Mouse (Mus musculus) heart, adult 2 months (tissue): ENCODE measurements around the gene Ak7. TPM values are rescaled to one million over a fixed set of nuclear protein-coding genes. Genes with fewer than 3 reads are reported as not detected.
A peak's percentile ranks its signal among the peaks of the same experiment; 100 is the strongest.

ENCODE experiments used
- DNase-seq, 2 experiments: peaks; one replicate each; pipeline ENCODE4 v3.0.0; 2021
- H3K27ac ChIP-seq: fragments of 200-600 bp; 2 replicates; pipeline ENCODE4 v1.8.1; 2022
- H3K27me3 ChIP-seq: fragments of 200-500 bp; 2 replicates; pipeline ENCODE4 v1.6.1; 2012; ENCODE audit warnings: mild to moderate bottlenecking, low read length, inconsistent platforms, mixed read lengths; ENCODE audit not compliant: control insufficient read depth, insufficient read depth
- H3K36me3 ChIP-seq: fragments of 200-500 bp; 2 replicates; pipeline ENCODE4 v1.6.1; 2012; ENCODE audit warnings: low read length, inconsistent platforms; ENCODE audit not compliant: control insufficient read depth, insufficient read depth
- H3K4me1 ChIP-seq: fragments of 200-500 bp; 2 replicates; pipeline ENCODE4 v1.6.1; 2011; ENCODE audit warnings: low read length; ENCODE audit not compliant: control insufficient read depth, insufficient read depth
- H3K4me3 ChIP-seq: fragments of 200-600 bp; 2 replicates; pipeline ENCODE4 v1.8.1; 2022
- H3K79me2 ChIP-seq: fragments of 200-500 bp; replicated peaks from 2 replicates; pipeline ENCODE4 v1.6.1; 2012; ENCODE audit warnings: mild to moderate bottlenecking, inconsistent platforms, low read length, moderate library complexity, mixed read lengths; ENCODE audit not compliant: control insufficient read depth, insufficient read depth
- H3K9ac ChIP-seq: fragments of 200-500 bp; 2 replicates; pipeline ENCODE4 v1.6.1; 2012; ENCODE audit warnings: low read depth, mild to moderate bottlenecking, control low read depth, inconsistent platforms, low read length, mixed read lengths
- CTCF ChIP-seq: fragments of 200-600 bp; IDR thresholded peaks from 2 replicates; pipeline ENCODE4 v1.8.1; 2022; ENCODE audit warnings: antibody characterized with exemption, mild to moderate bottlenecking, moderate library complexity
- EP300 ChIP-seq: fragments of 200-500 bp; IDR thresholded peaks from 2 replicates; pipeline ENCODE4 v1.6.1; 2011; ENCODE audit warnings: low read depth, low read length, control low read depth; ENCODE audit not compliant: insufficient read depth
- POLR2A ChIP-seq: fragments of 200-500 bp; IDR thresholded peaks from 2 replicates; pipeline ENCODE4 v1.6.1; 2011; ENCODE audit warnings: mild to moderate bottlenecking, low read depth, low read length, control low read depth; ENCODE audit not compliant: insufficient read depth
- WGBS: fragments of 180-500 bp; shearing (Covaris S2); methylation state at CpG from one replicate; pipeline ENCODE4 v1.1.7; 2018; 5-methylcytosine and 5-hydroxymethylcytosine counted together
- intact Hi-C: fragments of 180-260 bp; cut with DNase I; formaldehyde crosslinking; loops from one replicate; pipeline ENCODE4 v1.15.1; 2025
- polyA plus RNA-seq: library from polyadenylated mRNA; depleted of rRNA; stranded (reverse); fragments of >200 nt; gene quantifications from 2 replicates; pipeline ENCODE4 v1.2.3, GENCODE M21; 2012
- total RNA-seq, 2 experiments: library from RNA; stranded (reverse); gene quantifications; 2 replicates each; pipeline ENCODE4 v1.2.3; 2021

The Ak7 gene
- total and polyA plus RNA-seq, 3 experiments, result 0.61 TPM; not detected in 2

DNA sequence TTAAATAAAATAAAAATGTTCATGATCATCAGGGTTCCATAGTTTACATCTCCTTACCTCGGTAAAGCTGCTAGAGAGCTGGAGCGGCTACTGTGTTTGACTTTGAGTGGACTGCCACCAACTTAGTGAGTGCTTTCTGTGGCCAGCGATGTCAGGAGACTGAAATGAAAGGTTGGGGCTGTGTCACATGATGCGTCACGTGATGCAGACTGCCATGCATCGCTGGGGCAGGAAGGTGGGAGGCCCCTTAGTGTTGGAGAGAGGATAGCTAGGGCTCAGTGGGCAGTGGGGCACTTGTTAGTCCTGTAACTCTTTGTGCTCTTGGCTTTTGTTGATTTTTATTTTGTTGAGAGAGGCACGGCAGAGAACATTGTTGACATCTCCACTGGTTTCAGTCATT is 9.9 kb upstream of the Ak7 start:
- intact Hi-C loops, result no loop called here
- DNase-seq, result no peak
- Histone ChIP-seq H3K79me2 (peaks cover 2% of the 10 kb centered on the region), H3K4me3 (no peak overlapping the region), H3K36me3 (no peaks in the 10 kb centered on the region), H3K27me3 (no peaks in the 10 kb centered on the region), H3K4me1 (no peaks in the 10 kb centered on the region), H3K27ac (no peak overlapping the region), H3K9ac (no peak overlapping the region)
- TF ChIP-seq EP300 (no peak), CTCF (no peak), POLR2A (no peak)
- WGBS, result 83% methylated on average over 7 of the region's 7 CpGs

GRCm38 (mm10) chr12:105697104-105697780 is 8.5 kb upstream of the Ak7 start:
- Histone ChIP-seq H3K27ac (no peak overlapping the region), H3K4me3 (no peak overlapping the region), H3K36me3 (no peaks in the 10 kb centered on the region), H3K27me3 (no peaks in the 10 kb centered on the region), H3K9ac (no peak overlapping the region), H3K79me2 (peaks cover 2% of the 10 kb centered on the region), H3K4me1 (no peaks in the 10 kb centered on the region)
- WGBS, result 93% methylated on average over 8 of the region's 8 CpGs
- intact Hi-C loops, result no loop called here
- DNase-seq, result no peak
- TF ChIP-seq CTCF (no peak), POLR2A (no peak), EP300 (no peak)

GRCm38 (mm10) chr12:105700433-105700832 is 5.3 kb upstream of the Ak7 start:
- no peaks in the 10 kb centered on the region for H3K27me3 ChIP-seq
- no peak overlapping the region for H3K27ac ChIP-seq
- TF ChIP-seq POLR2A, result no peak
- TF ChIP-seq CTCF, result no peak
- no peak overlapping the region for H3K9ac ChIP-seq
- peaks cover 1% of the 10 kb centered on the region; the same call in 1 of the 2 replicates for H3K4me1 ChIP-seq
- no peaks in the 10 kb centered on the region for H3K36me3 ChIP-seq
- intact Hi-C loops, result no loop called here
- WGBS, result 90% methylated on average over 12 of the region's 12 CpGs
- no peak overlapping the region for H3K4me3 ChIP-seq
- DNase-seq, result no peak
- H3K79me2 ChIP-seq, result no peaks in the 10 kb centered on the region

DNA sequence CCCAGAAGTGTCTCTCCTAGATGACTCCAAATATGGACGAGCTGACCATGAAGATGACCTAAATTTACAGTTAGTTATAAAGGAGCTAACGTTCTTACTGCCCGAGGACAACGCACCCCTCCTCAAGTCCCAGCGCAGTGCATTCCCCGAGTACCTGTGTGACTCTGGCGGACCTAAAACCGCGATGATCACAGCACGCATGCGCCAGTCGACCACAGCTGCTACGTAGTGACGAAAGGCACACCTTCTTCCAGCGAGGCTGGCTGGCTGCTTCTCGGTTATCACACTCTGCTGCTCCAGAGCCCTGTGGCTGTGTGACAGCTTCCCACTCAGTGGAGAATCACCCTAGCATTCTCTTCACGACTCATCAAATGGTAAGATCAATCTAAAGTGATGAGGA is 12.8 kb downstream of the Ak7 start:
- TF ChIP-seq EP300 (no peak), POLR2A (no peak), CTCF (no peak)
- H3K9ac ChIP-seq, result no peak overlapping the region
- H3K4me1 ChIP-seq, result no peaks in the 10 kb centered on the region
- H3K27me3 ChIP-seq, result no peaks in the 10 kb centered on the region
- peak; percentile 21 to 22 for DNase-seq
- intact Hi-C loops, result no loop called here
- 48% methylated on average over 17 of the region's 17 CpGs for WGBS
- H3K4me3 ChIP-seq, result no peak overlapping the region
- H3K36me3 ChIP-seq, result no peaks in the 10 kb centered on the region
- H3K79me2 ChIP-seq, result no peaks in the 10 kb centered on the region
- H3K27ac ChIP-seq, result no peak overlapping the region

DNA sequence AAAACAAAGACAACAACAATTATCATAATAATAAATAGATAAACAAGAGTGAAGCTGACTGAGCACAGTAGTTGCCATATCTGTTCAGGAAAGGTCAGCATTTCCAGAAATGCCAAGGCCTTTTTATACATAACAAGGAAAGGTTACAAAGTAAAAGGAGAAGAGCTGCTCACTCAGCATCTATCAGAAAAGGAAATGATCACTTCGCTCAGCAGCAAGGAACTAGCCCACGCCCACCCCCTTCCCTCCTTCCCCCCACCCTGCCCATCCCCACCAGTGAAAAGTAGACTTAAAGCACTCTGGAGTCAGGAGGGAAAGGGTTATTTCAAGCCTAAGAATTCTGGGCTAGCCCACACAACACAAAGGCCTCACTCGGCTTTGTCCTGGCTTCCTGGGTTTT is 14.4 kb downstream of the Ak7 start:
- intact Hi-C loops, result loop anchor here (5.0 kb wide), 1 partner anchor 223 kb away; no protein-coding TSS in a partner anchor
- H3K27ac ChIP-seq, result no peak overlapping the region
- no peaks in the 10 kb centered on the region for H3K79me2 ChIP-seq
- TF ChIP-seq EP300, result no peak
- no peak for TF ChIP-seq CTCF
- TF ChIP-seq POLR2A, result no peak
- H3K27me3 ChIP-seq, result no peaks in the 10 kb centered on the region
- no peaks in the 10 kb centered on the region for H3K36me3 ChIP-seq
- no peak overlapping the region for H3K9ac ChIP-seq
- no peak overlapping the region for H3K4me3 ChIP-seq
- DNase-seq, result no peak
- no peaks in the 10 kb centered on the region for H3K4me1 ChIP-seq
- WGBS, result 44% methylated on average over 3 of the region's 3 CpGs

DNA sequence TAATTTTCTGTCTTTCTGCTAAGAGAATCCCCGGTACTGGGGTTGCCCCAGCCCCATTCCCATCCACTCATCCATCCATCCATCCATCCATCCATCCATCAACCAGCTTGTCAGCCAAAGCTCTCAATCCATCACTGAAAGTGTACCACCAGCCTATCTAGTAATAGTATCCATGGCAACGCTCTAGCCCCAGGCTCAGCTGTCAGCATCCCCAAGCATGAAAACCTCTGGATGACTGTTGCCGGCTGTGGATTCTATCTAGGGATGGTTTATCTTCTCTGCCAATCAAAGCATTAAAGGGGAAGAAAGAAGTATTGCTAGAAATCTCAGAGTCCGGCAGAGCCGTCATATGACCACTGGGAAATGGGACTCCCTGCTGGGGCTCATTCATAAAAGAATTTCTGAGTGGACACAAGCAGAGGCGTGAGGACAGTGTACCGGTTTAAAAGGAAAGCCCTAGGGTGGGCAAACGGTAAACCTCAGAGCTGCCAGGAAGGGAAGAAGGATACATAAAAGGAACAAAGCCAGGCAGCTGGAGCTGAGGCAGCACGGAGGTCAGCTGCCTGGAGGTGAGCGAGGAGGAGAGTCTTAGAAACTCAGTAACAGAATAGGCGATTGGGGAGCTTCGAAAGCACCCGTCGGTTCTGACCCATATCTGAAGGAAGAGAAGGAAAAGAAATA is 15.8 kb downstream of the Ak7 start:
- 52% methylated on average over 14 of the region's 14 CpGs for WGBS
- intact Hi-C loops, result loop anchor here (5.0 kb wide), 1 partner anchor 224 kb away; no protein-coding TSS in a partner anchor
- no peak overlapping the region for H3K27ac ChIP-seq
- no peak overlapping the region for H3K4me3 ChIP-seq
- TF ChIP-seq POLR2A (no peak), EP300 (no peak), CTCF (no peak)
- H3K4me1 ChIP-seq, result no peaks in the 10 kb centered on the region
- H3K9ac ChIP-seq, result no peak overlapping the region
- DNase-seq, result no peak
- H3K79me2 ChIP-seq, result no peaks in the 10 kb centered on the region
- no peaks in the 10 kb centered on the region for H3K36me3 ChIP-seq
- no peaks in the 10 kb centered on the region for H3K27me3 ChIP-seq
